Mouse (Mus musculus) limb, embryonic 13.5 days (tissue): ENCODE results near the gene Myo18a. TPM values are rescaled to one million over a fixed set of nuclear protein-coding genes. Genes with fewer than 3 reads are reported as not detected.
"Not testable (repeated sequence)": the region's sequence is repeated elsewhere in the genome, so short reads cannot be mapped to it uniquely, and the experiment has no call there.

Experiments used
- ATAC-seq: fragments of 200-750 bp; cut with Nextera tagmentation; 2 replicates; pipeline ENCODE4 v1.8.0; 2017; ENCODE audit warnings: low read depth, moderate number of reproducible peaks, moderate TSS enrichment; ENCODE audit not compliant: low FRiP score
- H3K27ac ChIP-seq: fragments of 300-500 bp; sonication (generic); 2 replicates; pipeline ENCODE4 v1.5.1; 2015; ENCODE audit warnings: inconsistent platforms, mild to moderate bottlenecking, moderate library complexity
- H3K27me3 ChIP-seq: fragments of 300-500 bp; sonication (generic); 2 replicates; pipeline ENCODE4 v1.6.1; 2015; ENCODE audit warnings: mild to moderate bottlenecking, inconsistent platforms
- H3K36me3 ChIP-seq: fragments of 300-500 bp; sonication (generic); 2 replicates; pipeline ENCODE4 v1.6.1; 2015; ENCODE audit warnings: inconsistent platforms, mild to moderate bottlenecking, moderate library complexity
- H3K4me1 ChIP-seq: fragments of 300-500 bp; sonication (generic); 2 replicates; pipeline ENCODE4 v1.6.1; 2015; ENCODE audit warnings: inconsistent platforms
- H3K4me2 ChIP-seq: fragments of 300-500 bp; sonication (generic); replicated peaks from 2 replicates; pipeline ENCODE4 v1.6.1; 2015; ENCODE audit warnings: inconsistent platforms, mild to moderate bottlenecking, moderate library complexity
- H3K4me3 ChIP-seq: fragments of 300-500 bp; sonication (generic); 2 replicates; pipeline ENCODE4 v1.5.1; 2015; ENCODE audit warnings: moderate library complexity, mild to moderate bottlenecking, inconsistent platforms
- H3K9ac ChIP-seq: fragments of 300-500 bp; sonication (generic); 2 replicates; pipeline ENCODE4 v1.6.1; 2015; ENCODE audit warnings: mild to moderate bottlenecking, inconsistent platforms
- H3K9me3 ChIP-seq: fragments of 300-500 bp; sonication (generic); 2 replicates; pipeline ENCODE4 v1.6.1; 2016; ENCODE audit warnings: inconsistent platforms
- WGBS: fragments of 180-500 bp; shearing (Covaris S2); methylation state at CpG from one replicate; pipeline ENCODE4 v1.1.7; 2015; 5-methylcytosine and 5-hydroxymethylcytosine counted together
- polyA plus RNA-seq: library from polyadenylated mRNA; unstranded; fragments of >200 nt; fragmentation: Nextera tagmentation; extraction: Ambion mirVana; gene quantifications from 2 replicates; pipeline ENCODE4 v1.2.1, GENCODE M21; 2015

Gene Myo18a
- 33.7 and 40.5 TPM in 2 replicates for polyA plus RNA-seq

DNA sequence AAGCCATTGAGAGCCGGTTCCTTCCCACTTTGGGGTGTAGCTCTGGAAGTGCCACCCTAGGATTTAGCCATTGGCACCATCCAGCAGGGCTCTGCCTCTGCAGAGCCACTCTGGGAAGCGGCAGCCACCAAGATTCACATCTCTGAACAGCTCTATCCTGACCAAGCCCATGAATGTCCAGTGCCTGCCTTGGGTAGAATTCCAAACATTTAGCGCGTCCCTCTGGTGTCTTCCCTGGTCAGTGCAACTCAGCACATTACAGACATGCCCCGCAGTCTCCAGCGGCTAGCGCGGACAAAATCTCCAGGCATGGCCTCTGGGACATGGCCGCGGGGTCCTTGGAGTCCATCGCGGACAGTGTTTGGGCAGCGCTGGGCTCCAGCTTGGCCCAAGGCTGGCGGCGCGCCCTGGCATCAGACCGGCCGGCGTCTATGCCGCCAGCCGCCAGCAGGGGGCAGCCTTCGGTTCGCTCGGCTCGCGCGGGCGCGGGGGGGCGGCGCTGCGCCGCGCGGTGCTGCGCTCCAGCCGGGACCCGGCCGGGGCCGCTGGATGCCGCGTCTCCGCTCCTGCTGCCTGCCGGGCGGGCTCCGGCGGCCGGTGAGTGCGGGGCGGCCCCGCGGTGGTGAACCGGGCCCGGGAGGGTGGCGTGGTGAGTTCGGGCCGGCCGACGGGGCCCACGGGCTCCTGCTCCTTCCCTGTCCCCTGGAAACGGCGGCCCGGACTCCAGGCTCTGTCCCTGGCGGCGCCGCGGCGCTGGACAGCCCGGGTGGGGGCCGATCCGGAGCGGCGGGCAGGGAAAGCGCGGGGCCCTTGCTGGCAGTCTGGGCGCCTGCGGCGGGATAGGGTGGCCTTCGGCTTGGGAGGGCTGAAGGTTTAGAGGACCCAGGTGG, at the start of gene Myo18a:
Gene Myo18a, plus strand, starts transcription at position 464 of the 890 bp plus-strand sequence.
- Histone ChIP-seq H3K9ac (peak within 1 kb of the TSS; percentile 92), H3K27me3 (no peaks in the 10 kb centered on the region), H3K4me1 (peaks cover 41% of the 10 kb centered on the region), H3K27ac (peak within 1 kb of the TSS; percentile 87), H3K9me3 (no peaks in the 10 kb centered on the region), H3K4me3 (peak within 1 kb of the TSS; percentile 87), H3K4me2 (peak within 1 kb of the TSS; percentile 92), H3K36me3 (no peaks in the 10 kb centered on the region)
- 2% methylated on average over 69 of the region's 79 CpGs for WGBS
- peak; percentile 83 for ATAC-seq

DNA sequence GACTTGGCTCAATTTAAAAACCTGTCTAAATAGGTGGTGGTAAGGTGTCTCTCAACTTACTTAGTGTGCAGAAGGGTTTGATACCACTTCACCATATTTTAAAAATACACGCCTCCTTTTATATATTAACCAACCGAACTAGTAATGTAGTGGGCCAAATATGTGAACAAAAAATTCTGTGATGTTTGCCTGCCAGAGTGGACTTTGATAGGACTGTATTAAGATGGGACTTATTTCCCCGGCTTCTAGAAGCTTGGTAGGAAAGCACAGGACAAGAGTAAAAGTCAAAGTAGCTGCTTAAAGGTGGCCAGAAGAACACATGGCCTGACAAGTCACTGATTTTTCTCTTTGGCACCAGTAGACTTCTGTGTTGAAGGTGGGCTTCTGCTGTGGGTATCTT, 49.3 kb upstream of the Myo18a start:
- Histone ChIP-seq H3K36me3 (peaks cover 20% of the 10 kb centered on the region; the same call in 1 of the 2 replicates), H3K27ac (no peak overlapping the region), H3K4me2 (no peak overlapping the region), H3K4me1 (no peaks in the 10 kb centered on the region), H3K27me3 (no peaks in the 10 kb centered on the region), H3K9me3 (no peaks in the 10 kb centered on the region), H3K4me3 (no peak overlapping the region), H3K9ac (no peak overlapping the region)
- ATAC-seq, result no peak
- 95% methylated on average over 3 of the region's 3 CpGs for WGBS

DNA sequence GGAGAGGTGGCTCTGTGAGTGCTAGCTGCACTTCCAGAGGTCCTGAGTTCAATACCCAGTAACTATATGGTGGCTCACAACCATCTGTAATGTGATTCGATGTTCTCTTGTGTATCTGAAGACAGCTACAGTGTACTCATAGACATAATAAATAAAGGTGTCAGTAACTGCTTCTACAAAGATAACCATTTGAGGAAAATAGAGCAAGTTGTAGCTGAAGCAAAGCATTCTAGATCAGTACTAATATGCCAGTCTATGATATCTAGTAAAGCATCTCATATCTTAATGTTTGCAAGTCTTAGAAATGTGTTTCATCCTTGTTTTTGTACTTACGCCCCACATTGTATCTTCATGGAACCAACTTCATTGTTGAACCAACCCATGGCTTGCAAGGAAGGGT, 44.0 kb upstream of the Myo18a start:
- H3K36me3 ChIP-seq, result peaks cover 10% of the 10 kb centered on the region; the same call in 1 of the 2 replicates
- H3K4me2 ChIP-seq, result no peak overlapping the region
- ATAC-seq, result no peak
- no peaks in the 10 kb centered on the region for H3K4me1 ChIP-seq
- H3K27me3 ChIP-seq, result no peaks in the 10 kb centered on the region
- H3K27ac ChIP-seq, result no peak overlapping the region
- H3K9me3 ChIP-seq, result no peaks in the 10 kb centered on the region
- H3K9ac ChIP-seq, result no peak overlapping the region
- H3K4me3 ChIP-seq, result no peak overlapping the region
- WGBS, result 98% methylated on average over 2 of the region's 2 CpGs

DNA sequence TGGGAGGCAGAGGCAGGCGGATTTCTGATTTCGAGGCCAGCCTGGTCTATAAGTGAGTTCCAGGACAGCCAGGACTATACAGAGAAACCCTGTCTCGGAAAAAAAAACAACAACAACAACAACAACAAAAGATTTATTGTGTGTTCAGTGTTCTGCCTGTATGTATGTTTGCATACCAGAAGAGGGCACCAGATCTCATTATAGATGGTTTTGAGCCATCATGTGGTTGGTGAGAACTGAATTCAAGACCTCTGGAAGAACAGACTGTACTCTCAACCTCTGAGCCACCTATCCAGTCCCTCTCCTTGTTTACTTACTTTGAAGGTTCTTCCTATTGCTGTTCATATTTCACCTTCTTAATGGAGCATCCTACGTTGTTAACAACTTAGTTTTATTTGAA, 41.7 kb upstream of the Myo18a start:
- H3K4me3 ChIP-seq, result no peak overlapping the region
- no peak overlapping the region for H3K27ac ChIP-seq
- H3K9me3 ChIP-seq, result no peaks in the 10 kb centered on the region
- H3K27me3 ChIP-seq, result no peaks in the 10 kb centered on the region
- 92% methylated on average over 4 of the region's 4 CpGs for WGBS
- H3K4me2 ChIP-seq, result no peak overlapping the region
- no peak overlapping the region for H3K9ac ChIP-seq
- H3K4me1 ChIP-seq, result no peaks in the 10 kb centered on the region
- H3K36me3 ChIP-seq, result peaks cover 9% of the 10 kb centered on the region; the same call in 1 of the 2 replicates
- ATAC-seq, result no peak

DNA sequence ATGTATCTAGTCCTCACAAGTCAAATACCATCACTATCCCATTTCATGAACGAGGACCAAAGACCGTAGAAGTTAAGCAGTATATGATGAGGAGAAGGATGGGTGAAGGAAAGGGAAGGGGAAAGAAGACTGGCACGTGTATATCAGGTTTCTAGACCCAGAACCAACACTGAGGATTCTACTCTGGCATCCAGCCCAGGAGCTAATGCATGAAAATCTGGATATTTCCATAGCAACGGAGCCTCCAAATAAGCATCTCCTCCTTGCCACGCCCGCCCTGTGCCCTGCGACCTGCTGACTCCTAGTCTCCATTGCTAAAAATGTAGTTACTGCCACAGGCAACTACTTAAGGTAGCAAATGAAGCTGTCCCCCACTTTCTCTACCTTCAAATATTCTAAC, 38.3 kb upstream of the Myo18a start:
- Histone ChIP-seq H3K4me2 (no peak overlapping the region), H3K4me3 (no peak overlapping the region), H3K27ac (no peak overlapping the region), H3K9ac (no peak overlapping the region), H3K4me1 (no peaks in the 10 kb centered on the region), H3K9me3 (no peaks in the 10 kb centered on the region), H3K36me3 (no peaks in the 10 kb centered on the region), H3K27me3 (no peaks in the 10 kb centered on the region)
- no peak for ATAC-seq
- 83% methylated on average over 7 of the region's 7 CpGs for WGBS

DNA sequence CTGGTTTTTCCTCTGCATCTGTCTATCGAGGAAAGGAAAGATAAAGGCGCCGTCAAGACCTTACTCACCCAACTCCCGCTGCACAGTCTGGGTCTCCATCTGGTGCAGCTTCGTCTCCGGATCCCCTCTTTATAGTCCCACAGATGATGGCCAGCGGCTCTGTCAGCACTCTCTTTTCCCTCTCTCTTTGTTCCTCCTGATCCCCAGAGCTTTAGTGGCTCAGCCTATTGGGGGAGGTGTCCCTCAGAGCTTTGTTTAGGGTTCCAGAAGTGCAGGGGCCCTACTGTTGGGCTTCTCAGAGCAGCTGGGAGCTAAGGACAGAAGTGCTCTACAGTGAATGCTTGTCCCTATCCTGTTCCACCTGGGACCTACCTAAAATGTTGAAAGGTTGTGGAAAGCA, 37.9 kb upstream of the Myo18a start, which contains the start of gene Cryba1:
Gene Cryba1, minus strand, starts transcription at position 101 of the 400 bp plus-strand sequence.
- H3K4me1 ChIP-seq, result no peaks in the 10 kb centered on the region
- no peak within 1 kb of the TSS for H3K27ac ChIP-seq
- H3K4me2 ChIP-seq, result no peak within 1 kb of the TSS
- no peak within 1 kb of the TSS for H3K4me3 ChIP-seq
- no peak for ATAC-seq
- no peak within 1 kb of the TSS for H3K9ac ChIP-seq
- H3K9me3 ChIP-seq, result no peaks in the 10 kb centered on the region
- 51% methylated on average over 7 of the region's 7 CpGs for WGBS
- H3K36me3 ChIP-seq, result no peaks in the 10 kb centered on the region
- H3K27me3 ChIP-seq, result no peaks in the 10 kb centered on the region

DNA sequence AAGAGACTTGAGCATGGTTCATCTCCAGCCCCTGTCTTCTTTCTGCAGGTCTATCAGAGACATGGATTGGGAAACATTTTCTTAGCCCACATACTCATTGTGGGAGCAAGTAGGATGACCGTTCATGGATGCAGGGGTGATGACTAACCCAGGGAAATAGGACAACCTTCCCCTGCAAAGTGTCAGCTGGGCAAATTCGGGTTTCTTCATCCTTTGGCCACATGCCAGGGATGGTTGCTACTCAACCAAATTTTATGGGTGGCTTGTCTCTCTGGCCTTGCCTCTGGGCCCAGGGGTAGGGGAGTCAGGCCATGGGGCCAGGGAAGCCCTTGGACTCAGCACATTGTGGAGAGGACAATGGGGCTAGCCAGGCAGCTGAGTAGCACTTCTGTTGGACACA, 34.5 kb upstream of the Myo18a start:
- H3K9ac ChIP-seq, result no peak overlapping the region
- H3K27ac ChIP-seq, result no peak overlapping the region
- H3K4me3 ChIP-seq, result no peak overlapping the region
- WGBS, result 64% methylated on average over 2 of the region's 2 CpGs
- H3K36me3 ChIP-seq, result no peaks in the 10 kb centered on the region
- no peak for ATAC-seq
- no peaks in the 10 kb centered on the region for H3K9me3 ChIP-seq
- no peaks in the 10 kb centered on the region for H3K4me1 ChIP-seq
- H3K27me3 ChIP-seq, result no peaks in the 10 kb centered on the region
- no peak overlapping the region for H3K4me2 ChIP-seq

DNA sequence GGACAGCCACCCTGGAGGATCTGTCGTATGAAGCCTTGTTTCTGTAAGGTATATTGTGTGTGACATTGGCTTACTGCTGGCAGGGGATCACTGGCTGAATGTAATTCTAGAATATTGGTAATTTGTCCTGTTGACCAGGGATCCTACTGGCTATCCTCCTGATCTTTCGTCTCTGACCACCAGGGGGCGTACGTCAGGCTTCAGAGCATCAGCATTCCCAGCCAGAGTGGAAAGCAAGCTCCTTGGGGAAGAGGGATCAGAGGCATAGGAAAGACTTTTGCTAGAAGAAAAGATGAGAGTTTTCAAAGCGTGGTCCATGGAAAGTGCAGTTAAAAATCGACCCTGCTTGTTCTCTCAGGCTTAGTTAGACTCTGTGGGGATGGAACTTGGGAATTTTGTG, 25.8 kb upstream of the Myo18a start:
- Histone ChIP-seq H3K4me2 (no peak overlapping the region), H3K36me3 (no peaks in the 10 kb centered on the region), H3K4me1 (no peaks in the 10 kb centered on the region), H3K9me3 (no peaks in the 10 kb centered on the region), H3K9ac (no peak overlapping the region), H3K4me3 (no peak overlapping the region), H3K27me3 (no peaks in the 10 kb centered on the region), H3K27ac (no peak overlapping the region)
- ATAC-seq, result no peak
- WGBS, result 1% methylated on average over 6 of the region's 6 CpGs

DNA sequence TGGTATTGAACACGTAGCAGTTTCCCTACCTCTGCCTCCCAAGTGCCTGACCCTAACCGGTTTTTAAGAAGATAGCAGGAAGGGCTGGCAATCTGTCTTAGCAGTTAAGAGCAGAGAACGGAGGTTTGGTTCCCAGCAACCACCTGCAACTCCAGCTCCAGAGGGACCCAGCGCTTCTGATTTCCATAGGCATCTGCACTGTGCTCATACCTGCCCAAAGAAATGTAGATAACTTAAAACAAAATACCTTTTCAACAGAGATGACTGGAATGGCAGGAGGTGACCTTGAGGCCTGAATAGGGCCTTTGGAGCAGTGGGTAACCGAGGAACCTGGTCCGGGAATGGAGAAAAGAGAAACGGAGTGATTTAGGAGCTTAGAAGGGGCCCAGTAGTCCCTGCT, 24.5 kb upstream of the Myo18a start:
- Histone ChIP-seq H3K36me3 (no peaks in the 10 kb centered on the region), H3K4me1 (no peaks in the 10 kb centered on the region), H3K4me2 (no peak overlapping the region), H3K4me3 (no peak overlapping the region), H3K27me3 (no peaks in the 10 kb centered on the region), H3K9me3 (no peaks in the 10 kb centered on the region), H3K27ac (no peak overlapping the region), H3K9ac (no peak overlapping the region)
- ATAC-seq, result no peak
- WGBS, result 45% methylated on average over 7 of the region's 7 CpGs

DNA sequence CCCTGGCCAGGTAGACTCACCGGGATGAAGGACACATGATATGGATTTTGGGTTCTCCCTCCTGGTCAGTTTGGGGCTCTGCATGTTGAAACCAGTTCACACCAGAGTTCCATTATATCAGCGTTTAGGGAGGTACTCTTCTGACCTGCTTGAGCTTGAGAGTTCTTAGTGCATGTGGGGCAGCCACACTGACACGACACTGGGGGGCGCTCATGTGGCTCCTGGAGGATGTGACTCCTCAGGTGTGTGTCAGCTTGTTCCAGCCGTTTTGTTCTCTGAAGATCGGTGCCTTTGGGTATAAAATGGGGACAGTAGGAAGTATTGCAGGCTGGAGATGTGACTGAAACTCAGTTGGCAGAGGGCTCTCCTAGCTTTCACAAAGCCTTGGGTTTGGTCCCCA, 19.1 kb upstream of the Myo18a start:
- no peak overlapping the region for H3K4me2 ChIP-seq
- ATAC-seq, result no peak
- 37% methylated on average over 6 of the region's 6 CpGs for WGBS
- no peaks in the 10 kb centered on the region for H3K36me3 ChIP-seq
- H3K4me3 ChIP-seq, result no peak overlapping the region
- H3K27ac ChIP-seq, result no peak overlapping the region
- no peak overlapping the region for H3K9ac ChIP-seq
- H3K9me3 ChIP-seq, result no peaks in the 10 kb centered on the region
- H3K4me1 ChIP-seq, result no peaks in the 10 kb centered on the region
- no peaks in the 10 kb centered on the region for H3K27me3 ChIP-seq

DNA sequence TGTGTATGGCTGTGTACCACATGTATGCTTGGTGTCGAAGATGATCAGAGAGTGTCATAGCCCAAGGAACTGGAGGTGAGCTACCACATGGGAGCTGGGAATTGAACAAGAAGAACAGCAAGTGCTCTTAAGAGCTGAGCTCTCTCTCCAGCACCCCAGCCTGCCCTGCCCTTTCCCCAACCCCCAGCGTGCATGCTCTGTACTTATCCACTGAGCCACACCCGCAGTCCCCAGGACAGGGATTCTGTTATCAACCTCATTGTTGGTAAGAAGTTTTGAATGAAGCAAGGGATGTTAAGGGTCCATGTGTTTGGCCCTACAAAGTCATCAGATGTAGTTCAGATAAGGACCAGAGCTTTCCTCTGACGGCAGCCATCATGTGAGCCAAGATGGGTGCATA, 16.4 kb upstream of the Myo18a start:
- no peaks in the 10 kb centered on the region for H3K4me1 ChIP-seq
- no peak overlapping the region for H3K4me3 ChIP-seq
- no peak overlapping the region for H3K4me2 ChIP-seq
- H3K9ac ChIP-seq, result no peak overlapping the region
- H3K9me3 ChIP-seq, result no peaks in the 10 kb centered on the region
- no peak overlapping the region for H3K27ac ChIP-seq
- no peaks in the 10 kb centered on the region for H3K36me3 ChIP-seq
- H3K27me3 ChIP-seq, result no peaks in the 10 kb centered on the region
- ATAC-seq, result no peak
- WGBS, result 88% methylated on average over 4 of the region's 4 CpGs

DNA sequence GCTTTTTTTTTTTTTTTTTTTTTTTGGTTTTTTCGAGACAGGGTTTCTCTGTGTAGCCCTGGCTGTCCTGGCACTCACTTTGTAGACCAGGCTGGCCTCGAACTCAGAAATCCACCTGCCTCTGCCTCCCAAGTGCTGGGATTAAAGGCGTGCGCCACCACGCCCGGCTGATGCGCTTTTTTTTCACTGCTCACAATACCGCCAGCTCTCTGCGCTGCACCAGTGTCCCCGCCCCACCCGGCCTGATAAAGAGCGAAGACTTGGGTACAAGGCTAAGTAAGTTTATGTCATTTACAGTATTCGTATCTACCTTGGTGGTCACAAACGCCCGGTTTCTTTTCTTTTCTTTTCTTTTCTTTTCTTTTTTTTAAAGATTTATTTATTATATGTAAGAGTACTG, 15.9 kb upstream of the Myo18a start:
- H3K9me3 ChIP-seq, H3K4me1 ChIP-seq, H3K9ac ChIP-seq, H3K27ac ChIP-seq, H3K4me3 ChIP-seq, H3K36me3 ChIP-seq, H3K27me3 ChIP-seq, ATAC-seq, H3K4me2 ChIP-seq: not testable (repeated sequence)
- WGBS, result 96% methylated on average over 14 of the region's 15 CpGs

DNA sequence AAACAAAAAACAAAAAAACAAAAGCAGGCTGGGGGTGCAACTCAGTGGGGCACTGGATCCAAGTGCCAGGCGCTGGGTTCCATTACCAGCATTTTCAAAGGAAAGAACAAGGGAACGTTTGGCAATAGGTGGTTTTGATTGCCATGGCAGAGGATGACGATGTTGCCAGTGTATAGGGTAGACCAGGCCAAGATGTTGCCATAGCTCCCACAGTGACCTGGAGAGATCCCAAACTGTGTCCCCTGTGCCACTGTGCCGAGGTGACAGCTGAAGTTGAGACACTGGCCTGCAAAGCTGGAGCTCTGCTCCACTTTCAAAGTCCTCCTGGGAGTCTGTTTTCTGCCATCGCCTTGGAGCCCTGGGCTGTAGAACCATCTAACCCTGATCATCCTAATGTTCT, 14.1 kb upstream of the Myo18a start:
- Histone ChIP-seq H3K4me1 (no peaks in the 10 kb centered on the region), H3K27ac (no peak overlapping the region), H3K4me3 (no peak overlapping the region), H3K9me3 (no peaks in the 10 kb centered on the region), H3K36me3 (no peaks in the 10 kb centered on the region), H3K27me3 (no peaks in the 10 kb centered on the region), H3K4me2 (no peak overlapping the region), H3K9ac (no peak overlapping the region)
- ATAC-seq, result no peak
- WGBS, result 80% methylated on average over 5 of the region's 5 CpGs
